Mouse (Mus musculus) B cell, adult 2 months (primary cell): ENCODE data around the gene Eif2d.

Experiments
- DNase-seq, 2 experiments: peaks; one replicate each; pipeline ENCODE4 v3.0.0; 2022

Gene Eif2d

DNA sequence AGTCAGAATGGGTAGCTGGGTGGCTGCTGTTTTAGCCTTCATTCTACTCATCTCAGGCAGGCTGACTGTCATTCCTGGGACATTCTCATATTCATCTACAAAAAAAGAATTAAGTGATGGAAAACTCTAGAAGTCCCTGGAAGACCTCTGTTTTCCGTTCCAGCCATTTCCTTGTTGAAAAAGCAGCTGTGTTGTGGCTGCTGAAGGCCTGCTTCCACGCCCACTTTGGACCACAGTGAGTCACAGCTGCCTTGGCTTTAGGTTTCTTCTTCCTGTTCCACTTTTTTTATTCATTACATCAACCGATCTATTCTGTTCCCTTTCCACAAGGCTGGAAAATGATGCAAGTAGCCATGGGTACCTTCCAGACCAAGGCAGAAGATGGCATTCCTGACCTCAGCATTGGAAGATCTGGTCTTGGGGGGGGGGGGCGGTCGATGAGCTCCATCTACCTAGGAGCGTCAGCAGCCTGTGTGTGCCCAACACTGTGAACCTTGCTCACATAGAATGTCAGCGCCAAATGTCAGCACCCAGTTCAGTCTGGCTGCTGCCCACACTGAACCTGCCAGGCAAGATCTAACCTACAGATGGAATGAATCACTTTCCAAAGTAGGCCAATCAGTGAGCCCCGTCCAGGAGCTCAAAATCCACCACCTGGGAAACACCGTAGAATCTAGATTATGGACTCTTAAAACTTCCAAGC lies 31.4 kb downstream of the Eif2d start:
- DNase-seq: peak; percentile 41 to 42

GRCm38 (mm10) chr1:131184956-131185660 lies 32.1 kb downstream of the Eif2d start:
- DNase-seq: no peak

DNA sequence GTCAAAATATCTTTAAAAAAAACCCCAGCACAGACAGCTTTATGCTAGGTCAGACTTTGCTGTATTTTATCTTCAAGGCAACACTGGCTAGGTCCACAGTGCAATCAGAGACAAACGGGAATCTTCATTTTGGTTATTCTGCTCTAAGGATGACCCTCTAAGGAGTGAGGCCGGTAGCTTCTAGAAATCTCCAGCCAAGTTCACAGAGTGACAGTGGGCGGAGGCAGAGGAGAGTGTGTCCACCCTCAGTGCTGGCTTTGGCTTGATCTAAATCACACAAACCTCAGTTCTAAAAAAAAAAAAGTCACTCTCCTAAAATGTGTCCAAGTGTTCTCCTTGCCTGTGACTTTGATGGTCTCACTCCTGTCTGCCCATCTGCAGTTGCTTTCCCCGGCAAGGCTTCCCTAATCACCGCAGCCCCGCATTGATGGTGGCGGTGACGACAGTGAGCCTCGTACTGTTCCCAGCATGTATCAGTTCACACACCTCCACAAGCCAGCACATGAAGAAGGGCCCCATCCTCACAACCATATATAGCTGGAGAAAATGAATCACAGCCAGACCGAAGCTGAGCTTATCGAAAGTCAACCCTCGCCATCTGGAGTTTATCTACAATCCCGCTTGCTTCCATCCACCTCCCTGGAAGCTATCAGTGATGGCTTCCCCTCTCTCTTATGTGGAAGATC lies 33.0 kb downstream of the Eif2d start:
- DNase-seq: no peak

GRCm38 (mm10) chr1:131186995-131187394 lies 34.0 kb downstream of the Eif2d start:
- DNase-seq: no peak

- no peak for DNase-seq
Measured at GRCm38 (mm10) chr1:131187856-131188255, 34.9 kb downstream of the Eif2d start.

- DNase-seq: peak; percentile 36 to 39
Measured at GRCm38 (mm10) chr1:131188655-131189054, 35.7 kb downstream of the Eif2d start.

GRCm38 (mm10) chr1:131193746-131194145 lies 40.8 kb downstream of the Eif2d start:
- DNase-seq: no peak

DNA sequence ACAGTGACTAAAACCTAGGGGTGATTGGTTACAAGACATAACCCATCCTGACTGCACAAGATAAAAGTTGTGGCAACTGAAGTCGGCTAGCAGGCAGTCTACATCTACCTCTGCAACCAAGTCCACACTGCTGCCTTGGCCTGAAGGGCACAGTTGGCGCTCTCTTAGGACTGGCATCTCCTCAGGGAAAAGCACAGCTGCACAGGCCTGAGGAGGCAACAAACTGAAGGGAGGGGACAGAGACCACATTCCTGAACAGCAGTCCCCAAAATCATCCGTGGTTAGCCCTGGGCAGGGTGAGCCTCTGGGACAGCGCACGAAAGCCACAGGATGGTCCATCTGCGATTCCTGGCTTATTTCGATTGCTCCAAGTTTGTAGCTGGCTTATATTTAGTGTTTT lies 42.7 kb downstream of the Eif2d start:
- no peak for DNase-seq

- no peak for DNase-seq
Measured at GRCm38 (mm10) chr1:131196107-131196506, 43.1 kb downstream of the Eif2d start.

DNA sequence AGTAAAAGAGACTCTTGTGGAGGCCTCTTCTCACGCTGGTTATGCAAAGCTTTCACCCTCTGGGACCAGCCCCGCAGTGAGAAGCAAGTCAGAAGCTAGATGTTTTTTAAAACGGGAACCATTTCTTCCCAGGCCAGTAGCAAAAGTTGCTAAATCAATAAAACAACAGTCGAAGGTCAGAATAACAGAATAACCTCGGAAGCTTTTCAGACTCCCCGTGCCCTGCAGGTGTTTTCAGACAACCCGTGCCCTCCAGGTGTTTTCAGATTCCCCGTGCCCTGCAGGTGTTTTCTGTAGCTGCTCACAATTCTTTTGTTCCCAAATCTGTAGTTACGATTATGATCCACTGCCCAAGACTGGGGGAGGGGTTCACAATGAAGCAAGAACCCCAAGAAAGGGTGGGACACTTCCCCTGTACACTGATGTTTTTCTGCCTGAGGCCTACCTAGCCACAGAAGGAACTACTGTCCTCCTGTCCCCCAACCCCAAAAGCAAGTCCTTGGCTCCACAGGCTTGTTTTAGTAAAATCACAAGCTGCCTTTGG lies 45.5 kb downstream of the Eif2d start:
- DNase-seq: peak; percentile 35 to 37

DNA sequence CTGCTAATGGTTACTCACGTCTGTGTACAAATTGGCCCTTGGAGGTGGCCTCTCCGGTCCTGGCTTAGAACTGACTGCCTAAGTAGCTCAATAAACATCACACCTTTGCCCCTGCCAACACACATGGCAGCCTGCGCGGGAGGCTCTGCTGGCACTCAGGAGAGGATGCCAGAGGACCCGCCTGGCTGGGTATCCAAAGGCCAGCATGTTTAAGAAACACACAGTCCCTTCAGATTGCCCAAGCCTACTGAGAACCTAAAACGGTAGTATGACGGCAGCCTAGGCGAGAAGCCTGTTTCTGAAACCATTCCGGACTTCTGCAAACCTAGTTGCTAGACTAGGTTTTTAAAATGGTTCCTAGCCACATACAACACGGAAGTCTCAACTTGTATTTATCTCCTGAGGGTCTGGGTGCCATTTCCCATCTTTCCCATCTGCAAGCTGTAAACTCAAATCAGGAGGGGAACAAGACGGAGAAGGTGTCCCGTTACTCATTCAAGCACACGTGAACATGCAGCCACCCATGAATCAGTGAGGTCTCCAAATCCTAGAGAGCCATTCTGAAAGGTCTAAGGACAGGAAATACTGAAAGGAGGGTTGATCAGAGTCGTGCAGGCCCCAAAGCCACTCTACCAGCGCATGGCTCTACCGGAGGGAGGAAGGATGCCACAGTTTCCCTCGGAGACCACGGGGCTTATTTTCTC lies 46.3 kb downstream of the Eif2d start:
- DNase-seq: peak; percentile 62 to 66

DNA sequence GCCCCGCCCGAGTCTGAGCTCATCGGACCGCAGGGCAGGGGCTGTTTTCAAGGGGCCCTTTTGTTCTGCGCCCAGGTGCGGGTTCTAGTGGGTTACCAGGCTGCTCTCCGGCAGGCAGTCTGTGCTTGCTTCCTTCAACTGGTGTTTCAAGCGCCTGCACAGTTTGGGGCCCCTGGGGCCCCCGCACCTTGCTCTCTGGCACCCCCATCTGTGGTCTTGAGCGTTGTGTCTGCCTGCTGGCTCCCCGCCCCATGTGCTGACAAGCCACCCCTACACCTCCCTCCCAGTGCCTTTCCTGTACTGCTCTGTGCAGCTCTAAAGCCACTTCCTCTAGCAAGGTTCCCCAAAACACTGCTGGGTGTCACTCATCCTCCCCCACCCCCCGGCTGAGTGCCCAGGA lies 47.0 kb downstream of the Eif2d start:
- DNase-seq: peak; percentile 93 to 95

DNA sequence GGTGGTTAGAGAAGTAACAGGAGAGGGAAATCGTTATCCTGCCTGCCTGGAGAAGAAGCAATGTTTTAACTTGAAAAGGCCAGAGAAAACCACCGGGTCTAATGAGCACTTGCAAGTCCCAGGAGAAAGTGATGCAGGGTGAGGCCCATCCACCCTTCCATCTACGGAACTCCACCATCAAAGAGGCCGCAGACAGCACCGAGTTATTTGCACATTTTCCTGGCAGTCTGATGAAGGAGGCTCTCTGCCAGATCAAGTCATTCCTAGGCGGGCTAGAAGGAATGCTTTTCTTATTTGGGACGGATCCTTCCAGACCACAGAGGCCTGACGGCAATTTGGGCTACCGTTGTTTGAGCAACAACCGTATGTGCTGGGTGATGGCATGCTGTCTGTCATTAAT lies 47.6 kb downstream of the Eif2d start:
- no peak for DNase-seq

DNA sequence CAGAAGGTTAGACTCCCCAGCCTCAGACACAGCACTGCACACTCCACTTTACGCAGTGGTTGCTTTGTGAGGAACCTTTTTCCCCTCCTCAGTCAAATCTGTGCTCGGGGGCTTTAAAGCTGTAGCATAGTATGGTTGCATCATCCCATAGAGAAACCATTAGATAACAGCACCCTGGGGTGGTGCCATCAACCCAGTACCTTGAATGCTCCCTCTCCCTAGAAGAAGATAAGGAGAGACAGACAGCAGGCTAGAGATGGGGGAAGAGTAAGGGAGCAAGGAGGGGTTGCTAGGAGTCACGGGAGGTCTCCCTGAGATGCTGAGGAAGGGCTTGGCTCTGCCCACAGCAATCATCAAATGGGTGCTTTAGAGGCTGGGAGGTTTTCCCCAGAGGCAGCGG lies 48.4 kb downstream of the Eif2d start:
- DNase-seq: no peak

GRCm38 (mm10) chr1:131204461-131204860 lies 51.5 kb downstream of the Eif2d start:
- no peak for DNase-seq

GRCm38 (mm10) chr1:131206342-131206741 lies 53.4 kb downstream of the Eif2d start:
- DNase-seq: no peak

GRCm38 (mm10) chr1:131207531-131207930 lies 54.5 kb downstream of the Eif2d start:
- peak; percentile 87 to 90 for DNase-seq

DNA sequence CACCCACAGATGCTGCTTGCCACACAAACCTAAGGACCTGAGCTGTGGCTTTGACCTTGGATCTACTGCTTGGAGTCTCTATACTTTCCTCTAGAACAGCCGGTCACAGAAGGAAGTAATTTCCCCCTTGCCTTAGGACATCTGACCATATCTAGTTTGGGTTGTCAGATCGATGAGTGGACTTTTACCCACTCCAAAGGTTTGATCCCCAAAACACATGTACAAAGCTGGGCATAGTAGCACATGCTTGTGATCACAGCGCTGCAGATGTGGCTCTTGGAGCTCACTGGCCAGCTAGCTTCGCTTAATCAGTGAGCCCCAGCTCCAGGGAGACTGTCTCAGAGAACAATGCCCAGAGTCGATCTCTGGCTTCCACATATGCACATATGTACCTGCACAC lies 55.1 kb downstream of the Eif2d start:
- no peak for DNase-seq

DNA sequence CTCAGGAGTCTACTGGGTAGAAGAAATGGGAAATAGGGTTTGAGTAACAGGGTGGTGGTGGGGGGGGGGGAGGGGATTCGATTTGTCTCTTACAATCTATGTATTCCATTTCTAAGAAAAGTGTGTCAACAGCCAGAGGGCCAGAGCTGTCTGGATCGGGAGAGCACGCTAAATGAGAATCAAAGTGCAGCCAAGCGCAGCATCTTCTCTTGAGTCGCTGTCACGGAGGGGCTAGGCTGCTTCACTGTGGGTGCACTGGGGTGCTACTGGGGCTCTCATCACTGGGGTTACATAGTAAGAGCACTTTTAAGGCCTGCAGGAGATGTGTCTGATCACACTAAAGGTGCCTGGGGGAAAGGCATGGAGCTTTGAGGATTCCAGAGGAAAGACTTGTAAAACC lies 55.8 kb downstream of the Eif2d start:
- DNase-seq: no peak

DNA sequence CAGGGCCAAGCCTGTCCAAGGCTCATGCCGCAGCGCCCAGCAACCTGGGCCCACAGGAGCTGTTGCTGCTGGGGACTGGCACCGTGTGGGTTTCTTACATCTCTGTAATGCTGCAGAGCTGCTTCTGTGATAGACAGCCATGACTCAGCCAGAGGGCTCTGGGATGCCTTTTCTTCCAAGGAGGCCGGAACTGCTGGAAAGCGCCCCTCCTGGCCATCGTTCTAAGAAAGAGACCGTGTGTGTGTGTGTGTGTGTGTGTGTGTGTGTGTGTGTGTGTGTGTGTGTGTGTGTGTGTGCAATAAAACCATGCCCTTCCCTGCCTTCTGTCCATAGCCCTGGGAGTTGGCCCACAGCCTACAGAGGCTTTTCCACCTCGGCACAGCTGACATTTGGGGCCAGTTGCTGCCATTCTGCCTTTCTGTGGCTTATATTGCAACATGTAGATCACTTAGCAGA lies 57.0 kb downstream of the Eif2d start:
- no peak for DNase-seq

GRCm38 (mm10) chr1:131211655-131212054 lies 58.7 kb downstream of the Eif2d start:
- DNase-seq: no peak

- no peak for DNase-seq
Measured at GRCm38 (mm10) chr1:131212956-131213355, 60.0 kb downstream of the Eif2d start.

- no peak for DNase-seq
Measured at GRCm38 (mm10) chr1:131213361-131213760, 60.4 kb downstream of the Eif2d start.
